Mouse (Mus musculus) c-Kit-positive CD71-positive TER-119-positive erythroid progenitor cells, embryonic 14.5 days (primary cell): ENCODE measurements around the gene Olfr56.
A peak's percentile ranks its signal among the peaks of the same experiment; 100 is the strongest.

Experiments
- DNase-seq: peaks from one replicate; pipeline ENCODE4 v3.0.0-alpha.2; 2013; ENCODE audit warnings: low spot score

Olfr56 gene

DNA sequence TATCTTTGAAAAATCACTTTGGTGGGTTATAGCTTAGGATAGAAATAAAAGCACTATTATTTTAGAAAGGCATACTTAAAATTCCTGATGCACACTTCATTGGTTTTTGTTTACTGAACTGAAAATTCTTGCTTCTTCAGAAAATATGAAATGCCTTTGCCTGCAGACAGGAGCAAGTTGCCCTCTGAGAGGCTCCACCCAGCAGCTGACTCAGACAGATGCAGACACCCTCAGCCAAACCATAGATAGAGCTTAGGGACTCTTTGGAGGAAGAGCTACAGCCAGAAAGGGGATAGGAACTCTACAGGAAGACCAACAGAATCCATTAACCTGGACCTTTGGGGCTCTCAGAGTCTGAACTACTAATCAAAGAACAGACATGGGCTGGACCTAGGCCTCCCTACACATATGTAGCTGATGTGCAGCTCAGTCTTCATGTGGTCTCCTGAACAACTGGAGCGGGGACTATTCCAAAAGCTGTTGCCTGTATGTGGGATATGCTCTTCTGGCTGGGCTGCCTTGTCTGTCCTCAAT is 113.4 kb downstream of the Olfr56 start:
- no peak for DNase-seq

DNA sequence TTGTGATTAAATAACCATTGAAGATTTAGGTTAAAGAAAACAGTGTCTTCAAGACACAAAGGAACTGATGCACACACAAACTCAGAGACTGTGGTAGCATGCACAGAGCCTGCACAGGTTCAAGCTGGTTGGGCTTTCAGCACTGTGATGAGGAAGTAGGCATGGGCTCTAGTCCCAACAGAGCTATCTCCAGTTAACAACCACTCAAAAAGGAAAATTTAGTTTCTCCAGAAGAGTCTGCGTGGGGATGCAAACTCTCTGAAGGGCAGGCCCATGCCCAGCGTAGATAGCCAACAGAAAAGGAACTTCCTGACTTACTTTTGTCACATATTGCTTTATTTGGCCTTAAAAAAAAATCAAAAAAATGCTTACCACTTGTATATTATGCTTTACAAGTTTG is 114.1 kb downstream of the Olfr56 start:
- DNase-seq: no peak

GRCm38 (mm10) chr11:49093861-49094660 is 115.4 kb downstream of the Olfr56 start:
- no peak for DNase-seq

DNA sequence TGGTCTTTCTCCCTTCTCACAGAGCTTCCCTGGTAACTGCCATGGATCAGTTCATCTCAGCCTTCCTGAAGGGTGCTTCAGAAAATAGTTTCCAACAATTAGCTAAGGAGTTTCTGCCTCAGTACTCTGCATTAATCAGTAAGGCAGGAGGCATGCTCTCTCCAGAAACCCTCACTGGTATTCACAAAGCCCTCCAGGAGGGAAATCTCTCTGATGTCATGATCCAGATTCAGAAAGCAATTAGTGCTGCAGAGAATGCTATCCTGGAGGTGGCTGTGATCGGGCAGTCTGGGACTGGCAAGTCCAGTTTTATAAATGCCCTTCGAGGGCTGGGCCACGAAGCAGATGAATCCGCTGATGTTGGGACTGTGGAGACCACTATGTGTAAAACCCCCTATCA is 116.7 kb downstream of the Olfr56 start:
- no peak for DNase-seq

DNA sequence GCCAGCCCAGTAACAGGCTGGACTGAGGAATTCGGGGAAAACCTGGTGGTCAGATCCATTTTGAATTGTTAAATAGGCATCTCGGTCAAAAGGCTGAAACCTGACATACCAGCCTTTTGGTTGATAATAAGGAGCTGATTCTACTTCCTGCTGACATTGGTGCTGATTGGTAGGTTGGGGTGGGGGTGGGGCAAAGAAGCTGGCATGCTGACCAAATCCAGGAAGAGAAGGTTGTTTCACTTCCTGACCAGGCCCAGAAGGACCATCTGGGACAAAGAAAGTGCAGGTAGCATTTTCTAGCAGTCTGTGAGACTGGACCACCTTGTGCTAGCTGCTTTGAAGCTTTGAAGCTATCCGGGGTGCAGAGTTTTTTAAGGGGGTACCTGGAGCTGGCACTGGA is 121.7 kb downstream of the Olfr56 start:
- DNase-seq: no peak

GRCm38 (mm10) chr11:49101500-49101899 is 122.8 kb downstream of the Olfr56 start:
- no peak for DNase-seq

- peak; percentile 89 for DNase-seq
Observed at GRCm38 (mm10) chr11:49103047-49103693, 124.5 kb downstream of the Olfr56 start.

- no peak for DNase-seq
Observed at GRCm38 (mm10) chr11:49105752-49106151, 127.1 kb downstream of the Olfr56 start.

DNA sequence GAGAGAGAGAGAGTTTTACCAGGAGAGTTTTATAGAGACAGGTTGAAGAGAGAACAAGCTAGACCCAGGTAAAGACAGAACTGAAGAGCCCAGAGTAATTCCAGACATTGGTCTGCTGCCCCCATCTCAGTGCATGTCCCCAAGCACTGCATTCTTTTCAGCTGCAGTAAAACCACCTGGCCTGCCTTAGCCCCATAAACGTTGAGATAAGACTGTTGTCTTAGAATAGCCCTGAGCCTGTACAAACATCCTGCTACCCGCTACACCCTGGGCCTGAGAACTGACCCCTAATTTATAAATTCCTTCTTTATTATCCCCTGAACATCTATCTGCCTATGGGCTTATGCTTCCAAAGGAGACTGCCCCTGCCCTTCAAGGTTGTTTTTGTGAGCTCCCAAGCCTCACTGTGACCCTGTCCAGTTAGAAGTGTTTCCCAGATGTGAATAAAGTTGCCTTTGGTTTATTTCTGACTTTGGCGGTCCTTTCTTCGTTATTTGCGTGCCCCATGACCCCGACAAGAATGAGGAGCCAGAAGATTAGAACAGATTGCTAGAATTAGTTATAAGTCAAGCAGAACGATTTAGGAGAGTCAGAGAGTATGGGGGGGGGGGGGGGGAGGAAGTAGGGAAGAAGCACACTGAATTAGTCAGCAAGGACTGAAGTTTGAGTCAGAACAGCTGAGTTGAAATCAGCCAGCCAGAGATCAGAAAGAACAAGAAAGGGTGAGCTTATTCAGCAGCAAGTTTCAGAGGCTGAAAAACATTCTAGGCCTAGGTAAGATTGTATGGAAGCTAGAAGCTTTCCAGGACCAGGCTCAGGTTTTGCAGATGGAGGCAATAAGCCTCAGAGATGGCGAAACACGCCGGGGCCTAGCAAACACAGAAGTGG is 129.2 kb downstream of the Olfr56 start:
- DNase-seq: no peak

- DNase-seq: no peak
Observed at GRCm38 (mm10) chr11:49108833-49109232, 130.1 kb downstream of the Olfr56 start.

- no peak for DNase-seq
Observed at GRCm38 (mm10) chr11:49111000-49111399, 132.3 kb downstream of the Olfr56 start.

DNA sequence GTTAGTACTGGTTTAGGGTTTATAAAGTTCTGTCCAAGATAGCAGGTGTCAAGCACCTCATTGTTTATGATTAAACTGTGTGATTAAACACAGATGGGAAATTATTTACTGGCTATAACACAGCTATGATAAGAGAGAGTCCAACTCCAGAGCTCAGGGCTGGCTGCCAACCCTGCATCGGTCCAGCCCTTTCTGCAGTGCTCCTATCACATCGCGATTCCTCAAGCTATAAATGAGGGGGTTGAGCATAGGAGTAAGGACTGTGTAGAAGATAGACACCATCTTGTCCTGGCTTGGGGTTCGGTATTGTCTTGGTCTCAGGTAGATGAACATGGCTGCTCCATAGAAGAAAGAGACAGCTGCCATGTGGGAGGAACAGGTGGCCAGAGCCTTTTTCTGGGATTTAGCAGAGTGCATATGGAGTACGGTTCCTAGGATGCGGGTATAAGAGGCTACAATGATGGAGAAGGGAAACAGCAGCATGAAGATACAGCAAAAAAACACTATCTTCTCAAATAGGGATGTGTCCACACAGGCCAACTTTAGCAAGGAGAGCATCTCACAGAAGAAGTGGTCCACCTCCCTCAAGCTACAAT is 134.0 kb downstream of the Olfr56 start:
- no peak for DNase-seq

DNA sequence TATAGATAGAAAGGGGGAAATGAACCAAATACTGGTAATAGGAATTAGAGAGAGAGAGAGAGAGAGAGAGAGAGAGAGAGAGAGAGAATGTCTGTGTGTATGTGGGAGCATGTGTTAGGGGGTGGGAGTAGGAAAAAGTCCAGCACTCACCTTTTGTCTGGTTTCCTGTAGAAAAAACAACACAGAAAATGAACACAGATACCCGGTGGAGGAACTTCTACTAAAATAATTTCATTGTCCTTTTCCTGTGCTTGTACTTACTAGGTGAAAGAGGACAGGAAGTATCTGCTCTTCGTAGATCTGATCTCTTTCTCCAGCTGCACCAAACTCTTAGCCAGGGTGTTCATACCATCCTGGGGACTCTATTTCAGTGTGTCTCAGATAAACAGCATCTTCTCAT is 135.5 kb downstream of the Olfr56 start:
- DNase-seq: no peak

DNA sequence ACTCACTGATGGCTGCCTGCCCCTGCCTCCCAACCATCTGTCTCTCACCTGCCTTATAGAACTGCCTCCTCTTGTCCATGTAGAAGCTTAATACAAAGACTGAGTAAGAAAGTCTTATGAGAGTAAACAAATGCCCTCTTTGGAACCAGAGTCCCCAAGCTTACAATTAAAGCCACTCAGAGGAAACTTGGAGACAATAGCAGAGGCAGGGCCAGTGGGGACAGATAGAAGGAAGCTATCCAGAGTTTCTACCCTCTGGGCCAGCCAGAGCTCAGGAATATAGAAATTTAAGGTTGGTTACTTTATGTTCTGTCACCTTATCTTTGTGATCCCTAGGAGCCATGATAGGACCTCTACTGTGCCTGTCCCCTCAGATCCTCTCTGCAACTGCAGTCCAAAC is 136.1 kb downstream of the Olfr56 start, which contains the start of gene Olfr1396:
TSS of gene Olfr1396 (minus strand) at position 101 of the 400 bp plus-strand sequence.
- no peak for DNase-seq

DNA sequence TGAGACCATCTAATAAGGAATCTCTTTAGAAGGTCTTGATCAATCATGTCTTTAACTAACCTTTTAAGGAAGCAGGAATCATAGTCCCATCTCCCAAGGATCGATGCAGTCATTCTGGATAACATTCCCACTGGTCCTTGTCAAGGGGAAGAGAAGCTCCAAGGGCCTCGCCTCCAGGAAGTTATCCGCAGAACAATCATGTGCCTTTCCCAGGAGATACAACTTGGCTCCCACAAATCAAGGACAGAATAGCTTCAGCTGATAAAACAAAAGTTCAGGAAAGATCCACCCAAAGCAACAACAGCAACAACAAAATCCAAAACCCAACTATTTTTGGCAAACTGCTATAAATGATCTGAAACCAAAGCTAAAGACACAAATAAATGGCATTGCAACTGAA is 140.9 kb downstream of the Olfr56 start:
- no peak for DNase-seq

- peak; percentile 33 for DNase-seq
Observed at GRCm38 (mm10) chr11:49124169-49124568, 145.5 kb downstream of the Olfr56 start.

DNA sequence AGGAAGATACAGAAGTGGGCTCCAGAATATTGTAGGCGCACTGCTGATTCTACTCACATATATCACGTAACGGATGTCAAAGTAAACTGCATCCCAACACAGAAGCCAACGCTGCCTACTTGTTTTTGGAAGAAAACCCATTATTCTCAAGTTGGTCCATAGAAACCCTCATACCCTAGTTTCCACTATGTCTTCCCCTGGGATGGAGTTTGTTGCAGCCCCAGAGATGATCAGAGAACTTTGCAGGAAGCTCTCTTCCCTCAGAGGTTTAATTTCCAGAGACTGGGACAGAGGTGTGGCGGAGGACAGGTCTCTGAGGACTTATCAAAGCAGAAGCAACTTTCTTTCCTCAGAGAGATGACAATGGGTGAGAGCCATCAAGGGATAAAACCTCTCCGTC is 163.3 kb downstream of the Olfr56 start, which contains the start of gene Olfr1395:
TSS of gene Olfr1395 (plus strand) at position 301 of the 400 bp plus-strand sequence.
- DNase-seq: no peak

DNA sequence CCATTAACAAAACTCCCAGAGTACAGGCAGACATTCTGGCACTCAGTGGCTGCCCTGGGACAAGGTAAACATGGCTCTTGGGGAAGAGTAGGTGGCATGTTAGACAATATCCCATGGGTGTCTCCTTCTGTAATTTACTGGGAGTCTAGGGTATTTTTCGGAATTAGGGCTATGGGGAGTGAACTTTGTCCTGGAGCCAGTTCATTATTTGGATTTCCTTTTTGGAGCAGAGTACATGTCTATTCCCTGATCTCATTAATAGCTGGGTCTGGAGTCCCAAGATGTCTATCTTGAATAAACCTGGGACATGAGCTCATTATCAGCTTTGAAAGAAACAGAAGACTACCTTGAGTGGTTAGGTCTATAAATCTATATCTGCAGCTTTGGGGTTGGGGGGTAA is 175.4 kb downstream of the Olfr56 start, which contains the start of gene Olfr1394:
TSS of gene Olfr1394 (plus strand) at position 301 of the 400 bp plus-strand sequence.
- DNase-seq: no peak

DNA sequence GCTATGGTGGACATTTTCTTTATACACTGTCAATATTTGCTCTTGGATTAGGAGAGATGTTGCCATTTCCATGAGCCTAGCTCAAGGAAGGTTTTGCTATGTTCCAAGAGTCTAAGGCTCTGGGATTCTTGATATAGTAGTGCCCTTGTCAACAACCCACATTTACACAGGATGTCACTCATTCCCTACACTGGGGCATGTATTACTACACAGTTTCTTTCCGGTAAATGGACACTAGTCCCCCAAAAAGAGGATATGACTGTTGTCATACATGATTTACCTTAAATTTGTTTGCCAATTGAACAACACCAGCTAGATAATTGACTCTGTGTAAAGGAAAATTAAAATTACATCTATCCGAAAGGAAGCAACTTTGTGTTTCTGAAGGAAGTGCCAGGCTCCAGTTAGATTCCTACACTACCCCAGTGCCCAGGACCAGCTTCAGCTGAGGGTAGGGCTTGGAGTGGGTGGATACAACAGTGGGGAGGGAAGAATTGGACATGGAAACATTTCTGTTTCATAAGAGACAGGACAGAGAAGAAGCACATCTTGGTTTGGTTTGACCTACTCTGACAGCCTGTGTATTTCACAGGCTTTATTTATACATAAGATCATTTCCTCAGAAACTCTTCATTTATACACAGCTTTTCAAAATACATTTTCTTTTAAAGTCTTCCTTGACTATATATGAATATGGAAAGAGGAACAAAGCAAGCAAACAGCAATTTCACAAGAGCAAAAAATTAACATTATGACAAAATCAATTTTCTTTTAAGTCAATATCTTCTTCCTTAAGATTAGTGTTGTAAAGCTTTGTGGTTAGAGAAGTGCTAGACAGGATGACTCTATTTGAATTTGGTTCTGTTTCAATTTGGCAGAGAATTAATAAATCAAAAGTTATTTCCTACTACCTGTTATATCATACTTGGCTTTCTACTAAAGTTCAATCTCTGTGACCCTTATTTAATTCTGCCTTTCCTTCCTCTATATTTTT is 178.4 kb downstream of the Olfr56 start:
- DNase-seq: no peak

DNA sequence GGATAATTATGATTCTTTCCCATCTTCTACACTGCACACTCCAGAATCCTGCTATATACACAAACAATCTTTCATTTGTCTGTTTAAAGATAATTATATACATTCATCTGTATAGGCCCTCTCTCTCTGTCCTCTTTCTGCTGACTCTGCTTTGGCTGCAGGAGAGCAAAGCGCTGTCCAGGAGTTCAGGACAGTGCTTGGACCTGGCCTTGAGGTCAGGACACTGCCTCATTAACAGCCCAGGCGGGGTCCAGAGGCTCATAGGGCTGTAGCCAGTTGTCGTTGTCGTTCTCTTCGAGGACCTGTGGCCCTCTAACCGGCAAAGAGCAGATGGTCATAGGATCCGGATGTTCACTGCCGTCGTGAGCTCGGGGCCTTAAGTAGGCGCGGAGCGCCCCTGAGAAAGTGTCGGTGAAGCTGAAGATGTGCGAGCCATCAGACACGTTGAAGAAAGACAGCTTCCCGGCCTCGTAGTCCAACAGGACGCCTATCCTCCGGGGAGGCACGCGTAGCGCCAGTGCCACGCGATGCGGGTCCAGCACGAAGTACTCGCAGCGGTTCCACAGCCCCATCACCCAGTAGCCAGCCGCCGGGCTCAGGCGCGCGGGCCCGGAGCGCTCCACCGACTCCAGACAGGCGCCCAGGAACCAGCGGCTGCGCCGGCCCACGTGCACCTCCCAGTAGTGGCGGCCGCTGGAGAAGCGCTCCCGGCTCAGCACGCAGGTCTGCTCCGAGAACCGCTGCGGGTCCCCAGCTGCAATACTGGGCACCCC is 190.3 kb downstream of the Olfr56 start:
- DNase-seq: no peak
